Mouse (Mus musculus) ES-Bruce4 (cell line): ENCODE results near the gene Tob2. TPM values are rescaled to one million over a fixed set of nuclear protein-coding genes. Genes with fewer than 3 reads are reported as not detected.
A peak's percentile ranks its signal among the peaks of the same experiment; 100 is the strongest.

ENCODE experiments used
- H3K27ac ChIP-seq: 2 replicates; pipeline ENCODE4 v1.5.1; 2012; ENCODE audit warnings: low read length, inconsistent platforms; ENCODE audit not compliant: insufficient read depth
- H3K27me3 ChIP-seq: 2 replicates; pipeline ENCODE4 v1.6.1; 2012; ENCODE audit warnings: mild to moderate bottlenecking, low read length, inconsistent platforms; ENCODE audit not compliant: control insufficient read depth, poor library complexity, insufficient read depth, severe bottlenecking
- H3K36me3 ChIP-seq: 2 replicates; pipeline ENCODE4 v1.6.1; 2012; ENCODE audit warnings: inconsistent platforms, mild to moderate bottlenecking, low read length, moderate library complexity; ENCODE audit not compliant: control insufficient read depth, poor library complexity, insufficient read depth, severe bottlenecking
- H3K4me1 ChIP-seq: one replicate; pipeline ENCODE4 v1.8.1; 2011; ENCODE audit warnings: low read length; ENCODE audit not compliant: control insufficient read depth, insufficient read depth
- H3K4me3 ChIP-seq: 2 replicates; pipeline ENCODE4 v1.5.1; 2011; ENCODE audit warnings: low read depth, mild to moderate bottlenecking, low read length
- H3K9ac ChIP-seq: 2 replicates; pipeline ENCODE4 v1.6.1; 2012; ENCODE audit warnings: low read depth, mild to moderate bottlenecking, inconsistent platforms; ENCODE audit not compliant: poor library complexity, severe bottlenecking
- H3K9me3 ChIP-seq: replicated peaks from 2 replicates; pipeline ENCODE4 v1.6.1; 2012; ENCODE audit warnings: mild to moderate bottlenecking, low read length, inconsistent platforms; ENCODE audit not compliant: control insufficient read depth, poor library complexity, insufficient read depth, severe bottlenecking
- CTCF ChIP-seq: IDR thresholded peaks from one replicate; pipeline ENCODE4 v1.8.1; 2011; ENCODE audit warnings: low read depth, low read length
- EP300 ChIP-seq: IDR thresholded peaks from 2 replicates; pipeline ENCODE4 v1.6.1; 2011; ENCODE audit warnings: low read depth, low read length; ENCODE audit not compliant: insufficient read depth
- POLR2A ChIP-seq: IDR thresholded peaks from one replicate; pipeline ENCODE4 v1.8.1; 2011; ENCODE audit warnings: low read length; ENCODE audit not compliant: insufficient read depth
- polyA plus RNA-seq: library from polyadenylated mRNA; stranded (reverse); fragments of >200 nt; gene quantifications from 2 replicates; pipeline ENCODE4 v1.2.4, GENCODE M21; 2011; ENCODE audit warnings: low read depth; ENCODE audit not compliant: missing spikeins, insufficient read depth, insufficient read length

The Tob2 gene
- polyA plus RNA-seq, 1 experiment, result 10.7 TPM

DNA sequence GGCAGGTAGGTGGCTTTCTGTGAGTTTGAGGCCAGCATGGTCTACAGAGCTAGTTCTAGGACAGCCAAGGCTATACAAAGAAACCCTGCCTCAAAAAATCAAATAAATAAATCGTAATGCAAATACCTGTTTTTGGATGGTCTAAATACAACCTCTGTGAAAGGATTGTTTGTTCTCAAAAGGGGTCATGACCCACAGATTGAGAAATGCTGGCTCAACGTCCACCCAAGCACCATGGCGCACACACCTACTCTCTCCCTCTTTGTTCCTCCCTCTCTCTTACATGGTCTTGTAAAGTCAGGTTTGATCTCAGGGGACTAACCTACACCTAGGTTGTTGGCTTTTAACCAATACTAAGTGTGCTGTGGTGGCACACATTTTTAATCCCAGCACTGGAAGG is 36.0 kb downstream of the Tob2 start:
- Histone ChIP-seq H3K9ac (no peak overlapping the region), H3K27me3 (no peaks in the 10 kb centered on the region), H3K4me1 (no peaks in the 10 kb centered on the region), H3K4me3 (no peak overlapping the region), H3K9me3 (no peaks in the 10 kb centered on the region), H3K36me3 (peaks cover 16% of the 10 kb centered on the region), H3K27ac (no peak overlapping the region)
- TF ChIP-seq CTCF (no peak), EP300 (no peak), POLR2A (no peak)

DNA sequence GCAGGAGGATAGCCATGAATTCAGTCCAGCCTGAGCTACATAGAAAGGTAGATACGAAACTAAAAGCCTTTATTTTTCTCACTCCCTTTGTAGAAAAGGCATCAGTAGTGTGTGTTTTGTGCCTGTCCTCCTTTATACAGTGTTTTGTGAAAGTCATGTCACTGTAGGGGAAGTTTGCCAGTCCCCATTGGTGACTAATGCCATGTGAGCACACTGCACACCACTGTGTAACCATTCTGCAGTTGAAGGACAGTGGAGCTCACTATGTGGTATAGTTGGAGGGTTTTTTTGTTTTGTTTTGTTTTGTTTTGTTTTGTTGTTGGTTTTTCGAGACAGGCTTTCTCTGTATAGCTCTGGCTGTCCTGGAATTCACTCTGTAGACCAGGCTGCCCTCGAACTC is 40.2 kb downstream of the Tob2 start:
- TF ChIP-seq CTCF (no peak), EP300 (no peak), POLR2A (no peak)
- Histone ChIP-seq H3K27ac (no peak overlapping the region), H3K27me3 (no peaks in the 10 kb centered on the region), H3K9me3 (no peaks in the 10 kb centered on the region), H3K4me1 (no peaks in the 10 kb centered on the region), H3K4me3 (no peak overlapping the region), H3K9ac (no peak overlapping the region), H3K36me3 (peaks cover 29% of the 10 kb centered on the region)

DNA sequence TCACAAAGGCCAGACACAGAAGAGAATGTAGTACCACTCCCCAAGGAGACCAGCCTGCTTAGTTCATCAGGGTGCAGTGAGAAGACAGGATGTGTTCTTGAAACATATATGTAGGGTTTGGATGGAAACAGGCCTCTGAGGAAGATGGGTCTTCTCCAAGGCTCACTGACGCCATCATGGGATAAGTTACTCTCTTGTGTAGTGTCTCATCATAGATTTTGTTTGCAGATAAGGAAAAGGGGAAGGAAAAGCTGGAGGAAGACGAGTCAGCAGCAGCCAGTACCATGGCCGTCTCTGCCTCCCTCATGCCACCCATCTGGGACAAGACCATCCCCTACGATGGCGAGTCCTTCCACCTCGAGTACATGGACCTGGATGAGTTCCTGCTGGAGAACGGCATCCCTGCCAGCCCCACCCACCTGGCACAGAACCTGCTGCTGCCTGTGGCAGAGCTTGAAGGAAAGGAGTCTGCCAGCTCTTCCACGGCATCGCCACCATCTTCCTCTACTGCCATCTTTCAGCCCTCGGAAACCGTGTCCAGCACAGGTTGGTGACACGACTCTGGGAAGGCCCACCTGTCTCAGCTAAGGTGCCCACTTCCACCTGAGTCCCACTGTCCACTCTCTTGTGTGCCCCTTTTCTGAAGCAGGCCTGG is 43.8 kb downstream of the Tob2 start:
- Histone ChIP-seq H3K4me3 (no peak overlapping the region), H3K27me3 (no peaks in the 10 kb centered on the region), H3K4me1 (no peaks in the 10 kb centered on the region), H3K36me3 (peaks cover 21% of the 10 kb centered on the region), H3K9ac (no peak overlapping the region), H3K27ac (no peak overlapping the region), H3K9me3 (no peaks in the 10 kb centered on the region)
- no peak for TF ChIP-seq EP300

DNA sequence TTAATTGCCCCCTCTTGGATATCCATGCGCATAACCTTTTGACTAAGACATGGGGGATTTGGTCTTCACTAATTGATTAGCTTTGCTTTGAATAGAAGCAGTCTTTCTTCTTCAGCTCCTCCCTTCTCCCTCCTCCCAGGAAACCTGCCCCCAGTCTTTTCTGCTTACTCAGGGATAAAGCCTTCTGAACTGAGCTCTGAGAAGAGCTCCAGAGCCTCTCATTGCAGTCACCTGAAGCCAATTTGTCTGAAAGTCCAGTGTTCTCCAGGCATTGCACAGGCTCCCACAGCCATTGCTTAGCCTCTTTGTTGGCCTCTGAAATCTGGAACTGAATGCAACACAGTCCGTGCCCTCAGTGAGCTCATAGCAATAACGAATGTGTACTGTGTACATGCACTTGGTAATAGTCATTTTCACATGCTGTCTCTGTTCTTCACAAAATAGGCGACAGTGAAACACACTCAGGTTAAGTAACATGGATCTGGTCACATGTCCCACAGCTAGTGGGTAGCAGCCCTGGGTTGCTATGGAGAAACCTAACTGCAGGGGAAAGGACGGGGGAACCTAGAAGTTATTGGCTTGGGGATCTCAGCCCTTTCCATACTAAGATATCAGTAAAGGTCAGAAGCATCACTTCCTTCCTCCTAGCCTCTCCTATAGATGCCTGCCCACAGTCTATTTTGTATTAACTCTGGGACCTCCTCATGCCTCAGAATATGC is 44.5 kb downstream of the Tob2 start:
- Histone ChIP-seq H3K36me3 (peaks cover 20% of the 10 kb centered on the region), H3K4me1 (no peaks in the 10 kb centered on the region), H3K9ac (no peak overlapping the region), H3K27ac (no peak overlapping the region), H3K27me3 (no peaks in the 10 kb centered on the region), H3K4me3 (no peak overlapping the region), H3K9me3 (no peaks in the 10 kb centered on the region)
- TF ChIP-seq CTCF, result no peak
- TF ChIP-seq POLR2A, result no peak
- TF ChIP-seq EP300, result no peak

DNA sequence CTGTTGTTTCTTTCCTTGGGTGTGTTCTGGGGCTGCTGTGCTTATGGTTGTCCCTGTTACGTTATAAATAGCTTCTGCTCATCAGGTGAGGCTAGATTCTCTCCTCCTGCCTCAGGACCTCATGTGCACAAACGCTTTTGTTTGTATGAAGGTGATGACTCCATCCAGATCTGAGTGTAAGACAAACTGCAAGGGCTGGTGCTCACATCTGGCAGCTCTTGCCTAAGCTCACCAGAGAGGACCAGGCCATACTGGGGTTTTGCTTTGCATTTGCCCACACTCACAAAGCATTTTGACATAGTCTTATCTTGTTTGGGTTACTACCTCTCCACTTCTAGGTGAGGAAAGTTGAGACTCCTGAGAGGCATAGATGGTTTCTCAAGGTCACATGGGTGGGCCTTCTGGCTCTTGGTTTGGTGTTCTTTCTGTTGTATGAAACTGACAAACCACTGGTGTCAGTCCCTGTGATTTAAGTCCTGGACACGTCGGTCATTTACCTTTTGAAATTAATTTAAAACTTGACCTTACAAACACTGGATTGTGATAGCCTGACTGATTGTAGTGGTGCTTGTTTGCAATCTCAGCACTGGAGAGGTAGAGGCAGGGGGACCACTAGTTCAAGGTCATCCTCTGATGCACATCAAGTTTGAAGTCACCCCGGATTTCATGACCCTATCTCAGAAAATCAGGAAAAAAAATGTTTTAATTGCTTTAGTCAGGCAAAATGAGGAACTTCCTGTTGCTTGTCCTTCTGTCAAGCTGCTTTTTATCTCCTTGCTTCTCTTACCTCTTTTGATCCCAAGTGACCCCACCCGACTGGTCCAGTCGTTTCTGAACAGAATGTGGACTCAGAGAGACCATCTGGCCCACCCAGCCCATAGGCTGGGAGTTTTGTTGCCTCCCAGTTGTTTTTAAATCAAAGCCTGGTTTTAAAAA is 45.6 kb downstream of the Tob2 start:
- Histone ChIP-seq H3K4me1 (no peaks in the 10 kb centered on the region), H3K27ac (0 out of 2 replicates have a peak overlapping the region, but pooled peaks have one; percentile 16), H3K9me3 (no peaks in the 10 kb centered on the region), H3K27me3 (no peaks in the 10 kb centered on the region), H3K4me3 (no peak overlapping the region), H3K36me3 (peaks cover 19% of the 10 kb centered on the region), H3K9ac (peak overlapping the region; percentile 91)
- TF ChIP-seq POLR2A (no peak), CTCF (no peak), EP300 (no peak)
